Mouse (Mus musculus) layer of hippocampus, adult 11-12 months (tissue): ENCODE measurements at regions not wholly inside any gene's neighbourhood (a gene's known extent, or its start where the extent isn't known, plus 50 kb on each side); places are given as distances from the start of the nearest gene placed in this dataset.

ENCODE experiments used
- DNase-seq: peaks from one replicate; pipeline ENCODE4 v3.0.0; 2022; ENCODE audit warnings: low spot score

GRCm38 (mm10) chr5:64739311-64740261, 63.6 kb upstream of the Klf3 start:
- no peak for DNase-seq

DNA sequence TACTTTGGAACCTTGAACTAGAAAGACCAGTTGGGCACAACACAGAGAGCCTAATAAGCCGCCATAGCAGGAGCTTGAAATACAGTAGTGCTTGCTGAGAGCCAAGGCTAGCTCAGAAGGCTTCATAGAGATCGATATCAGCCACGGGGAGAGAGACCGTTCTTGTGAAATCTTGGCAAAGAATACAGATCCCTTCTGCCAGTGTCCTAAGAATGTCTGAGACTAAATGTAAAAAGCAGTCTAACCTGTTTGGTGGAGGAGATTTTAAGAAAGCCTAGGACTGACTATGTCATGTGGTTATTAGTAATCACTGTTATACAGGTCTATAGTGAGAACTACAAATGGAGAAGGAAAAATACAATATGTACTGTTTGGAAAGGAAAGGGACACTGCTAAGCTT, 59.1 kb upstream of the Klf3 start:
- no peak for DNase-seq

DNA sequence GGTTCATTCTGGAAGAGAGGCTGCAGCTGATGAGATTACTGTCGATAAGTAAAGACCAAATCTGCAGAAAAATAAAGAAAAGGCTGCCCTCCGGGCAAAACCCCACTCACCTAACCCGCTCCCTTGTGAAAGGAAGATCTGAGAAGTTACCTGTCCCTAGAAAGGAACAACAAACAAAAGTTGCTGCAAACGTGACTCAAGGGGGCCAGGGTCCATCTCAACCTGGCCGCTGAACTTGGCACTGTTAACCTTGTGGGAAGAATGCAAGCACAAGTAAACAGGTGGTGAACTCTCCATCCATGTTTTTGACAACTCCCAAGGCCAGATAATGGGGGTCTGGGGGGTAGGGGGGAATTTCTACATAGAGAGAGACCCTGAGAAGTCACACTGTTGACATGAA, 58.7 kb upstream of the Klf3 start:
- DNase-seq: no peak

- no peak for DNase-seq
Observed at GRCm38 (mm10) chr5:64747461-64747860, 55.7 kb upstream of the Klf3 start.

DNA sequence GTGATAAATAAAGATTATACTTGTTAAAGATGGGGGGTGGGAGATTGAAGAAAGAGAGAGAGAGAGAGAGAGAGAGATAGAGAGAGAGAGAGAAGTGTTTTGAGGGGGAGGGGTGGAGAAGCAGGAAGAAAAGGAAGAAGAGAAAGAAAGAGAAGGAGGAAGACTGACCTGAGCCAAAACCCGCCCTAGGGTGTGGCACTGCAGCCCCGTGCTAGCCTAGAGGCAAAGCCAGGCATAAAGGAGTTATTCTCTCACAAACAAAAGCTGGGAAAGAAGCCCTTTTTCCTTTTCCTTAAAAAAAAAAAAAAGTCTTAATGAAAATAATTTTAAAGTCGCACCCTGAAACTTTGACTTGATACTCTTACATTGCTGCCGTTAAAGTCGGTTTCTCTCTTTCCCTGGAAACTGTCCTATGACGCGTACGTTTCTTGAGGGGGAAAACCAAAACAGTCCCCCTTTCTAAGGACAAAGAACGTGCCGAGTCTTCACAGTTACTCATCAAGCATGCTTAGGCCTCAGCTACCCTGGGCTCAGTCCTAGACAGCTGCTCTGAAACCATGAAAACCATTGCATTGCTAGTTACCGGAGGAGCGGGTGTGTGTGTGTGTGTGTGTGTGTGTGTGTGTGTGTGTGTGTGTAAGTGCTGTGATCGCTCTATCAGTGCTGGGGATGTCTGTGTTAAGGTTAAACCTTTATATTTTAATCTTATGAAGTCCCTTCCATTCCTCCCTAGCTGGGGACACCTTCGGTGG, 53.6 kb upstream of the Klf3 start:
- DNase-seq: no peak

GRCm38 (mm10) chr5:64750406-64750805, 52.8 kb upstream of the Klf3 start:
- no peak for DNase-seq

GRCm38 (mm10) chr5:64750976-64751656, 52.1 kb upstream of the Klf3 start:
- DNase-seq: no peak

DNA sequence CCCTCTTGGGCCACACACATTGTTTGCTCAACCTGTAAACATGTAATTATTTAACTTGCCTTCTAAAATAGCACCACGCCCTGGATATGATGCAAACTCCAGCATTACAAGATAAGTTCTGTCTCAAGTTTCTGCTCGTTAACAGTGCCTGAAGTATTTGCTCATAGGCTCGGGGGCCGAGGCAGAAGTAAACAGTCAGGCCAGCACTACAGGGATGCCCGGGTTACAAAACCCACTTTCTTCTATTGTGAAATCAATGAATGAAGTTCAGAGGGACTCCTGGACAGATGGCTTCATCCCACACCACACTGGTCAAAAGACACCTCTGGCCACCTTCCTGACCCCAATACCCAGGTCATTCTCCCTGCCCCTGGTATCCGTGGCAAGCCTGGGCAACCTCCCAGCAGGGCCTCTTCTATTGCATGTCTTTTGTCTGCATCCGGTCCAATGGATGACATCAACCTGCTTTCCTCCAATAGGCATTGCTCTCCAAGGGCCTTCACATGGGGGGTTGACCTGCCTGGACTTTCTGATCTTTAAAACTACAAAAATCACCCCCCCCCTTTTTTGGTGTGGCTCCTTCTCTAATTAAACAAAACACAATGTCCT, 49.9 kb upstream of the Klf3 start:
- no peak for DNase-seq
